Mouse (Mus musculus) embryonic fibroblast, embryonic 13.5 days (primary cell): ENCODE measurements around the gene Gm11985.

Source experiments
- CTCF ChIP-seq: IDR thresholded peaks from 2 replicates; pipeline ENCODE4 v1.5.1; 2011; ENCODE audit warnings: mild to moderate bottlenecking, control low read depth, low read length, moderate library complexity, borderline replicate concordance; ENCODE audit not compliant: insufficient read depth
- POLR2A ChIP-seq: IDR thresholded peaks from 2 replicates; pipeline ENCODE4 v1.6.1; 2011; ENCODE audit warnings: low read depth, mild to moderate bottlenecking, control low read depth, low read length, moderate library complexity

GRCm38 (mm10) chr11:7156427-7156826 lies 31.9 kb downstream of the Gm11985 start:
- TF ChIP-seq POLR2A = no peak
- no peak for TF ChIP-seq CTCF
